Mouse (Mus musculus): Measurements from ENCODE around the gene Casp3. TPM values are rescaled to one million over a fixed set of nuclear protein-coding genes. Genes with fewer than 3 reads are reported as not detected.

Gene Casp3
- total and polyA plus RNA-seq, 2 experiments from 2014 or later = 128 to 223 TPM

- no peaks in the 10 kb centered on the region for H3K36me3 ChIP-seq (ENCODE audit: insufficient read depth, low read length)
- no peaks in the 10 kb centered on the region for H3K9me3 ChIP-seq (ENCODE audit: low read length)
- no peak overlapping the region for H3K4me3 ChIP-seq (ENCODE audit: low read depth, low read length)
- ATAC-seq (ENCODE audit: low FRiP score) = no peak
- TF ChIP-seq CTCF (IDR thresholded peaks at IDR 0.05) = no peak
- H3K27ac ChIP-seq (ENCODE audit: low read depth, low read length) = no peak overlapping the region
- no peak overlapping the region for H3K9ac ChIP-seq (replicated peaks; ENCODE audit: low read length, poor library complexity, severe bottlenecking)
- 94% methylated on average over 8 of the region's 8 CpGs for WGBS
- DNase-seq (ENCODE audit: low spot score) = no peak
- H3K27me3 ChIP-seq (ENCODE audit: insufficient read depth, low read length) = no peaks in the 10 kb centered on the region
- no peaks in the 10 kb centered on the region for H3K4me1 ChIP-seq (ENCODE audit: insufficient read depth, low read length)
- no peak overlapping the region for H3K4me2 ChIP-seq (ENCODE audit: low read depth, low read length, poor library complexity, severe bottlenecking)
Measured at GRCm38 (mm10) chr8:46611557-46611956, 5.5 kb upstream of the Casp3 start.

GRCm38 (mm10) chr8:46612913-46613312 lies 4.2 kb upstream of the Casp3 start:
- H3K9me3 ChIP-seq (ENCODE audit: low read length) = no peaks in the 10 kb centered on the region
- no peak overlapping the region for H3K4me2 ChIP-seq (ENCODE audit: low read depth, low read length, poor library complexity, severe bottlenecking)
- no peak for TF ChIP-seq CTCF (IDR thresholded peaks at IDR 0.05)
- no peaks in the 10 kb centered on the region for H3K27me3 ChIP-seq (ENCODE audit: insufficient read depth, low read length)
- no peaks in the 10 kb centered on the region for H3K36me3 ChIP-seq (ENCODE audit: insufficient read depth, low read length)
- H3K4me1 ChIP-seq (ENCODE audit: insufficient read depth, low read length) = no peaks in the 10 kb centered on the region
- DNase-seq (ENCODE audit: low spot score) (no peak), ATAC-seq (ENCODE audit: low FRiP score) (no peak)
- WGBS = 81% methylated on average over 4 of the region's 4 CpGs
- H3K4me3 ChIP-seq (ENCODE audit: low read depth, low read length) = no peak overlapping the region
- H3K9ac ChIP-seq (replicated peaks; ENCODE audit: low read length, poor library complexity, severe bottlenecking) = no peak overlapping the region
- H3K27ac ChIP-seq (ENCODE audit: low read depth, low read length) = no peak overlapping the region

- H3K4me2 ChIP-seq (ENCODE audit: low read depth, low read length, poor library complexity, severe bottlenecking) = no peak overlapping the region
- ATAC-seq (ENCODE audit: low FRiP score) (no peak), DNase-seq (ENCODE audit: low spot score) (no peak)
- no peak overlapping the region for H3K4me3 ChIP-seq (ENCODE audit: low read depth, low read length)
- WGBS = 79% methylated on average over 4 of the region's 4 CpGs
- H3K9ac ChIP-seq (replicated peaks; ENCODE audit: low read length, poor library complexity, severe bottlenecking) = no peak overlapping the region
- no peaks in the 10 kb centered on the region for H3K36me3 ChIP-seq (ENCODE audit: insufficient read depth, low read length)
- H3K4me1 ChIP-seq (ENCODE audit: insufficient read depth, low read length) = no peaks in the 10 kb centered on the region
- no peak overlapping the region for H3K27ac ChIP-seq (ENCODE audit: low read depth, low read length)
- no peaks in the 10 kb centered on the region for H3K27me3 ChIP-seq (ENCODE audit: insufficient read depth, low read length)
- TF ChIP-seq CTCF (IDR thresholded peaks at IDR 0.05) = no peak
- H3K9me3 ChIP-seq (ENCODE audit: low read length) = no peaks in the 10 kb centered on the region
Measured at GRCm38 (mm10) chr8:46613377-46613776, 3.7 kb upstream of the Casp3 start.

GRCm38 (mm10) chr8:46615936-46616335 lies 1.2 kb upstream of the Casp3 start:
- H3K4me2 ChIP-seq (ENCODE audit: low read depth, low read length, poor library complexity, severe bottlenecking) = no peak overlapping the region
- H3K4me3 ChIP-seq (ENCODE audit: low read depth, low read length) = no peak overlapping the region
- no peak overlapping the region for H3K9ac ChIP-seq (replicated peaks; ENCODE audit: low read length, poor library complexity, severe bottlenecking)
- no peak for TF ChIP-seq CTCF (IDR thresholded peaks at IDR 0.05)
- no peaks in the 10 kb centered on the region for H3K36me3 ChIP-seq (ENCODE audit: insufficient read depth, low read length)
- no peaks in the 10 kb centered on the region for H3K9me3 ChIP-seq (ENCODE audit: low read length)
- H3K27me3 ChIP-seq (ENCODE audit: insufficient read depth, low read length) = no peaks in the 10 kb centered on the region
- H3K4me1 ChIP-seq (ENCODE audit: insufficient read depth, low read length) = peaks cover 13% of the 10 kb centered on the region
- ATAC-seq (ENCODE audit: low FRiP score) = no peak
- WGBS = 92% methylated on average over 8 of the region's 8 CpGs
- DNase-seq (ENCODE audit: low spot score) = no peak
- no peak overlapping the region for H3K27ac ChIP-seq (ENCODE audit: low read depth, low read length)

DNA sequence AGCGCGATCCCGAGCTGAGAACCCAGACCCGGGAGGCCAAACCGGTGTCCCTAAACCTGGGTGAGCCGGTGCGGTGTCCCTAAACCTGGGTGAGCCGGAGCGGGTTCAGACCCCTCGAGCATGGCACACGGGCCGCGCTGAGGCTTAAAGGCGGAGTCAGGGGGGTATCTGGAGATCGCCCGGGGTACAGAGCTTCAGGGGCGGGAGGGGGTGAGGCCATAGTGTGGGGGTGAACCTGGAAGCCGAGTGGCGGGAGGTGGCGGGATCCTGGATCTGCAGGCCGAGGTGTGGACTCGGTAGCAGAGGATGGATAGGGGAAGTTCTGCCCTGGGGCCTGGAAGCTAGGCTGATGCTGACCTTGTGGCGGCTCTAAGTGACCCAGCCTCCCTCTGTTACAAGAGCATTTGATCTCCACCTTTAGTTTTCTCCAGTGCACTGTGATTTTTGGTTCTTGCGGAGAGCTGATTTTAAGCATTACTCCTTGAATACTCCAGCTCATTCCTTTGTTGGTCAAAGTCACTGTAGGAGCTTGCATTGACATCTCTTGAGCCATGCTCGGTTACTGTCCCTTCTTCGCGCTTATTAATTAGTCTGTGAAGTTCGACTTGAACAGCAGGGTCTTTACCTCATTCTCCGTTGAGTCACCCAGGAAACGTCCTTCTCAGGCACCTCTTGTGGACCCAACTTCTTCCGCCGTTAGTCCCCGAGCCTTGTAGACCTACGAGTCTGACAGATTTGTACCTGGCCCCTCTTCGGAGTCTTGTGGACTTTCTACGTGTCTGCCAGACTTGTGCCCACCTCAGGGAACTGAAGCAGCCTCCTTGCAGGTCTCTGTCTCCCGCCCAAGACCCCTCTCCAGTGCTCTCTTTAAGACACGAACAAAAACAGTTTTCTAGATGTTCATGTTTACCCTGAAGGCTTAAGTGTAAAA lies 864 bp downstream of the Casp3 start:
- peak overlapping the region; percentile 87 for H3K4me2 ChIP-seq (ENCODE audit: low read depth, low read length, poor library complexity, severe bottlenecking)
- ATAC-seq (ENCODE audit: low FRiP score) = peak; percentile 50

DNA sequence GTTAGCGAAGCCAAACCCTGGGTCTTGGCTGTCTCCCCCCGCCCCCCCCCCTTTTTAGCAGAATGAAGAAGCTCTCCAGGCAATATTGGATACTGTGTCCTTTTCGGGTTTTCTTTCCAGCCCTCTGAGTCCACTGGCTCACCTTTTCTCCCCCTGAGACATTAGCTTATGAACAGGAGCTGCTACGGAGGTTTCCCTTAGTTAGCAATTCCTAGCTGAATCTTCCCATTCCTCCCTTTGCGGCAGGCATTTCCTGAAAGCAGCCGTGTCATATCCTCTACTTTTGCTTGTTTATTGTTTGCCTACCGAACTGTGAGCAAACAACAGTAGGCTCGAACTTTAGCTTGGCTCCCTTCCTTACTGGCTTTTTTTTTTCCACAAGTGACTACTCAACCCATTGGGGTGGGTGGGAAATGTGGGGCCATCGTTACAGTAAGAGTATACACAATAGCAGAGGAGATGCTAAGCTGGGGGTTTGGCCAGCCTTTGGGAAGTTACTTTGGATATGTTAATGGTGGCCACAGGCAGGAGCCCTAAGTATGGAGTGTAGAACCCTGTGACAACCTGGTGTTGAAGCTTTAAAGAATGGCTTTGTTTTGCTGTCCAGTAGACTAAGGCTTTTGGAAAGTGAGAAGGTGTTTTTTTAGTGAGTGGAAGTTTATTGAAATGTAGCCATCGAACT lies 1.7 kb downstream of the Casp3 start:
- no peak for TF ChIP-seq CTCF (IDR thresholded peaks at IDR 0.05)
- H3K9ac ChIP-seq (replicated peaks; ENCODE audit: low read length, poor library complexity, severe bottlenecking) = peak overlapping the region; percentile 99
- peak overlapping the region; percentile 84 for H3K4me3 ChIP-seq (ENCODE audit: low read depth, low read length)
- H3K36me3 ChIP-seq (ENCODE audit: insufficient read depth, low read length) = no peaks in the 10 kb centered on the region
- DNase-seq (ENCODE audit: low spot score) (no peak), ATAC-seq (ENCODE audit: low FRiP score) (no peak)
- peak overlapping the region; percentile 87 for H3K4me2 ChIP-seq (ENCODE audit: low read depth, low read length, poor library complexity, severe bottlenecking)
- peaks cover 13% of the 10 kb centered on the region for H3K4me1 ChIP-seq (ENCODE audit: insufficient read depth, low read length)
- 1% methylated on average over 10 of the region's 10 CpGs for WGBS
- no peaks in the 10 kb centered on the region for H3K27me3 ChIP-seq (ENCODE audit: insufficient read depth, low read length)
- no peak overlapping the region for H3K27ac ChIP-seq (ENCODE audit: low read depth, low read length)
- H3K9me3 ChIP-seq (ENCODE audit: low read length) = no peaks in the 10 kb centered on the region

More for the DNA sequence above, 864 bp downstream of the Casp3 start:
- peaks cover 13% of the 10 kb centered on the region for H3K4me1 ChIP-seq (ENCODE audit: insufficient read depth, low read length)
- H3K9ac ChIP-seq (replicated peaks; ENCODE audit: low read length, poor library complexity, severe bottlenecking) = peak overlapping the region; percentile 99
- H3K27me3 ChIP-seq (ENCODE audit: insufficient read depth, low read length) = no peaks in the 10 kb centered on the region
- DNase-seq (ENCODE audit: low spot score) = no peak
- under 1% methylated on average over 38 of the region's 38 CpGs for WGBS
- peak overlapping the region; percentile 91 for H3K27ac ChIP-seq (ENCODE audit: low read depth, low read length)
- no peaks in the 10 kb centered on the region for H3K36me3 ChIP-seq (ENCODE audit: insufficient read depth, low read length)
- no peaks in the 10 kb centered on the region for H3K9me3 ChIP-seq (ENCODE audit: low read length)
- TF ChIP-seq CTCF (IDR thresholded peaks at IDR 0.05) = no peak
- H3K4me3 ChIP-seq (ENCODE audit: low read depth, low read length) = peak overlapping the region; percentile 84

Data from midbrain, postnatal 0 days (tissue).